Mouse (Mus musculus) megakaryocyte, adult 5-6 weeks (primary cell): Measurements from ENCODE around the gene Hamp2. TPM values are rescaled to one million over a fixed set of nuclear protein-coding genes. Genes with fewer than 3 reads are reported as not detected.
"Not testable (repeated sequence)": the region's sequence is repeated elsewhere in the genome, so short reads cannot be mapped to it uniquely, and the experiment has no call there.

Experiments used
- ATAC-seq: 2 replicates; pipeline ENCODE4 v1.8.0; 2016; ENCODE audit warnings: mild to moderate bottlenecking, inconsistent platforms; ENCODE audit not compliant: poor library complexity, severe bottlenecking
- total RNA-seq, 2 experiments: library from RNA; stranded (forward) in 1 of 2; stranded (reverse) in 1 of 2; fragments of 153-499, 151-499 nt in 1 of 2; fragments of 221-1000, 200-1000 nt in 1 of 2; gene quantifications; 2 replicates each; pipeline versions ENCODE4 v1.2.3 to v1.2.4; 2015 to 2017

Hamp2 gene
- total RNA-seq (2015) (not detected in 2 replicates), total RNA-seq (2017) (not detected in 2 replicates)

GRCm38 (mm10) chr7:30924581-30924980 is at the start of gene Hamp2:
Hamp2 (minus strand) TSS chr7:30924681.
- ATAC-seq = not testable (repeated sequence)

- peak; percentile 91 for ATAC-seq
Measured at GRCm38 (mm10) chr7:30973501-30974289, 49.2 kb upstream of the Hamp2 start, which contains the start of gene Fam187b. Fam187b (plus strand) TSS chr7:30973790.

- ATAC-seq = no peak
Measured at GRCm38 (mm10) chr7:30973251-30973500, 48.7 kb upstream of the Hamp2 start, which contains the start of gene Lsr. Lsr (minus strand) TSS chr7:30973464.

- ATAC-seq = peak; percentile 44; the same call in 1 of the 2 replicates
Measured at GRCm38 (mm10) chr7:30972426-30973250, 48.2 kb upstream of the Hamp2 start.

GRCm38 (mm10) chr7:30971901-30972300 is 47.4 kb upstream of the Hamp2 start:
- no peak for ATAC-seq

- ATAC-seq = no peak
Measured at GRCm38 (mm10) chr7:30969174-30969573, 44.7 kb upstream of the Hamp2 start.

GRCm38 (mm10) chr7:30968611-30969010 is 44.1 kb upstream of the Hamp2 start:
- ATAC-seq = no peak

- ATAC-seq = no peak
Measured at GRCm38 (mm10) chr7:30966657-30967056, 42.2 kb upstream of the Hamp2 start.

GRCm38 (mm10) chr7:30965677-30966076 is 41.2 kb upstream of the Hamp2 start:
- no peak for ATAC-seq

GRCm38 (mm10) chr7:30964366-30964765 is 39.9 kb upstream of the Hamp2 start:
- no peak for ATAC-seq

- ATAC-seq = no peak
Measured at GRCm38 (mm10) chr7:30962862-30963261, 38.4 kb upstream of the Hamp2 start.

GRCm38 (mm10) chr7:30959786-30960349 is 35.4 kb upstream of the Hamp2 start:
- no peak for ATAC-seq

- ATAC-seq = no peak
Measured at GRCm38 (mm10) chr7:30958866-30959487, 34.5 kb upstream of the Hamp2 start.

- no peak for ATAC-seq
Measured at GRCm38 (mm10) chr7:30958109-30958865, 33.8 kb upstream of the Hamp2 start.

- peak; percentile 52 for ATAC-seq
Measured at GRCm38 (mm10) chr7:30957367-30957783, 32.9 kb upstream of the Hamp2 start.

GRCm38 (mm10) chr7:30956756-30957366 is 32.4 kb upstream of the Hamp2 start, which contains the start of gene Usf2:
Usf2 (minus strand) TSS chr7:30956803.
- peak; percentile 41 for ATAC-seq

- ATAC-seq = no peak
Measured at GRCm38 (mm10) chr7:30956357-30956751, 31.9 kb upstream of the Hamp2 start.

- peak; percentile 71 for ATAC-seq
Measured at GRCm38 (mm10) chr7:30955584-30956356, 31.3 kb upstream of the Hamp2 start.

- no peak for ATAC-seq
Measured at GRCm38 (mm10) chr7:30954971-30955520, 30.6 kb upstream of the Hamp2 start.
